Comparison of ENCODE assay signal across 8 mouse cellular contexts in genomic region chr5:64156579-64156978, GRCm38 (mm10). TPM values are rescaled to one million over a fixed set of nuclear protein-coding genes. Genes with fewer than 3 reads are reported as not detected.
A peak's percentile ranks its signal among the peaks of the same experiment; 100 is the strongest.
DNase-seq lines count a peak whose midpoint lies in the region; ATAC-seq lines count a peak whose summit lies in the region.

No protein-coding gene starts in this region.

- no peaks in the 10 kb centered on the region for H3K9me3 ChIP-seq in heart, embryonic 11.5 days (replicated peaks; ENCODE audit: control insufficient read depth, low read length)
- no peaks in the 10 kb centered on the region for H3K9me3 ChIP-seq in intestine, embryonic 15.5 days
- no peaks in the 10 kb centered on the region for H3K9me3 ChIP-seq in liver, embryonic 12.5 days (replicated peaks)

- intact Hi-C loops in heart, postnatal 25 days (cut with DNase I), result no loop called here
- intact Hi-C loops in left cerebral cortex, postnatal 36 days (cut with DNase I), result no loop called here

- WGBS in heart, embryonic 11.5 days (ENCODE audit: insufficient replicate concordance), result 17% methylated on average over 4 of the region's 4 CpGs
- WGBS in intestine, embryonic 15.5 days, result 26% methylated on average over 4 of the region's 4 CpGs
- WGBS in liver, embryonic 12.5 days (ENCODE audit: insufficient replicate concordance), result 25% methylated on average over 4 of the region's 4 CpGs

- no peak for DNase-seq in heart, postnatal 25 days (ENCODE audit: low spot score)
- DNase-seq in MN1 (ENCODE audit: low spot score), result peak; percentile 49
- no peak for DNase-seq in adrenal gland, adult (ENCODE audit: inconsistent age in 2 of 2, low spot score in 1 of 2)
- no peak for DNase-seq in left cerebral cortex, postnatal 36 days (ENCODE audit: low spot score in 2 of 2)
- no peak for DNase-seq in layer of hippocampus, postnatal 10 days (ENCODE audit: low spot score in 2 of 2)

- H3K9ac ChIP-seq in heart, embryonic 11.5 days (ENCODE audit: low read depth, low read length), result peak overlapping the region; percentile 60
- no peak overlapping the region for H3K9ac ChIP-seq in intestine, embryonic 15.5 days
- H3K9ac ChIP-seq in liver, embryonic 12.5 days, result peak overlapping the region; percentile 39

- H3K36me3 ChIP-seq in heart, embryonic 11.5 days (ENCODE audit: control insufficient read depth, insufficient read depth, low read length), result no peaks in the 10 kb centered on the region
- no peaks in the 10 kb centered on the region for H3K36me3 ChIP-seq in intestine, embryonic 15.5 days
- no peaks in the 10 kb centered on the region for H3K36me3 ChIP-seq in liver, embryonic 12.5 days

- ATAC-seq in heart, embryonic 11.5 days (replicated peaks; ENCODE audit: insufficient number of reproducible peaks, low FRiP score, low TSS enrichment), result no peak
- no peak for ATAC-seq in intestine, embryonic 15.5 days
- ATAC-seq in liver, embryonic 12.5 days, result no peak

- H3K27ac ChIP-seq in heart, embryonic 11.5 days (ENCODE audit: low read depth, low read length), result peak overlapping the region; percentile 87
- peak overlapping the region; percentile 86 for H3K27ac ChIP-seq in intestine, embryonic 15.5 days
- H3K27ac ChIP-seq in liver, embryonic 12.5 days, result peak overlapping the region; percentile 69

- peaks cover 4% of the 10 kb centered on the region; the same call in 1 of the 2 replicates for H3K27me3 ChIP-seq in heart, embryonic 11.5 days (ENCODE audit: control insufficient read depth, insufficient read depth, low read length)
- H3K27me3 ChIP-seq in intestine, embryonic 15.5 days (replicated peaks), result no peaks in the 10 kb centered on the region; the same call in 1 of the 2 replicates
- peaks cover 31% of the 10 kb centered on the region for H3K27me3 ChIP-seq in liver, embryonic 12.5 days (replicated peaks)

- H3K4me3 ChIP-seq in heart, embryonic 11.5 days (ENCODE audit: low read depth, low read length), result peak overlapping the region; percentile 18; the same call in 1 of the 2 replicates
- H3K4me3 ChIP-seq in intestine, embryonic 15.5 days (replicated peaks), result 0 out of 2 replicates have a peak overlapping the region, but pooled peaks have one; percentile 1
- peak overlapping the region; percentile 21 for H3K4me3 ChIP-seq in liver, embryonic 12.5 days

- peaks cover 34% of the 10 kb centered on the region for H3K4me1 ChIP-seq in heart, embryonic 11.5 days (ENCODE audit: control insufficient read depth, insufficient read depth, low read length)
- H3K4me1 ChIP-seq in intestine, embryonic 15.5 days (replicated peaks), result peaks cover 15% of the 10 kb centered on the region; the same call in 1 of the 2 replicates
- peaks cover 54% of the 10 kb centered on the region for H3K4me1 ChIP-seq in liver, embryonic 12.5 days

- peak overlapping the region; percentile 57 for H3K4me2 ChIP-seq in heart, embryonic 11.5 days
- H3K4me2 ChIP-seq in intestine, embryonic 15.5 days (replicated peaks), result peak overlapping the region; percentile 45
- peak overlapping the region; percentile 56 for H3K4me2 ChIP-seq in liver, embryonic 12.5 days

RNA-seq across cellular contexts. Expression of gene Tbc1d1, which starts 0.5 kb away (rescaled TPM):
- polyA plus RNA-seq in heart, embryonic 11.5 days (2014; fragmentation: Nextera tagmentation; extraction: Ambion mirVana), result 36.3 and 41.5 TPM in 2 replicates
- total RNA-seq in heart, postnatal 25 days (2021), result 10 to 100 TPM; 17.0 to 20.2 TPM
- polyA plus RNA-seq in intestine, embryonic 15.5 days (2015; fragmentation: Nextera tagmentation; extraction: Ambion mirVana), result 32.1 and 32.3 TPM in 2 replicates
- 13.2 and 13.8 TPM in 2 replicates for polyA plus RNA-seq in liver, embryonic 12.5 days (2016; fragmentation: Nextera tagmentation; extraction: Ambion mirVana)
- 10 to 100 TPM; 15.6 to 19.5 TPM for total RNA-seq in left cerebral cortex, postnatal 36 days (2021)
- 10 to 100 TPM; 22.2 to 24.3 TPM for total RNA-seq in layer of hippocampus, postnatal 10 days (2021)
